Mouse (Mus musculus) forelimb bud, embryonic 11.5 days (tissue): ENCODE data around the gene Ppp2r3a.

Source experiments
- DNase-seq: peaks from one replicate; pipeline ENCODE4 v3.0.0-alpha.2; 2012; ENCODE audit warnings: low read depth, low spot score

Ppp2r3a gene

DNA sequence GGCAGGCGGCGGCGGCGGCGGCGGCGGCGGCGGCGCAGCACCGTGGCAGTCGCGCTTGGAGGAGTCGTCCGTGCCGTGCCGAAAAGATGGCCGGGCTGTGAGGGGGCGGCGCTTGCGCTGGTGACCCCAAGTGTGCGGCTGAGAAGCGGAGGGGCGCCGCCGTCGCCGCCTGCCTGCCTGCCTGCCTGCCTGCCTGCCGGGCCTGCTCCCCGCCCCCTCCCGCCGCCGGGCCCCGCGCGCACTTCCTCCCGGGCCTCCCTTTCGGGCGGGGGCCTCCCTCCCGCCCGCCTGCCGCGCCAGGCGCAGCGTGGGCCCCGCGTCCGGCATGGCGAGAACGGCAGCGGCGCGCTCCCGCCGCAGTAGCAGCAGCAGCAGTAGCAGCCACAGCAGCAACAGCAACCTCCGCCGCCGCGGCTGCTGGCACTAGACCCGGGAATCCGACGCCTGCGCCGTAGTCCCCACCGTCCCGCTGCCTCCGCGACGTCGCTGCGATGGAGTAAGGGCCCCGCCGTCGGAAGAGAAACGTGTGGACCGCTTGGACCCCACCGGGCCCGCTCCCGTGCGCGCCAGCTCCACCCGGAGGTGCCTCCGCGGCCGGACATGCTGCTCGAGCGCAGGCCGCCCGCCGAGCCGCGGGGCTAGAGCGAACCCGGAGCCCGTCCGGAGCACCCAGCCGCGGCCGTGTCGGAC, 177.1 kb downstream of the Ppp2r3a start:
- DNase-seq = peak; percentile 49

DNA sequence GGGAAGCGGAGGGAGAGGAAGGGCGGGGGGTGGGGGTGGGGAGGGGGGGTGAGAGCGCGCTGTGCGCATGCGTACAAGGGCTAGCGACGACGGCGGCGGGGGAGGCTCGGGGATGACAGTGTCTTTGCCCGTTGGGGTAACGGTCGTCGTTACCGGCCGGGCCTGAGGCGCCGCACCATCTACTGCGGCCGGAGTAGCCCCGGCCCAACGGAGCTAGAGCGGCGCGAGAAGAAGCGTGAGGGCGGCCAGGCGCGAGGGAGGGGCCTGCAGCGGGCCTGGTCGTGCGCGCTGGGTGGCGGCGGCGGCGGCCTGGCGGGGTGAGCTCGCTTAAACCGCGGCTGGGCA, 177.6 kb downstream of the Ppp2r3a start, which contains the start of gene Msl2:
Msl2 (plus strand) TSS at position 115 of the 345 bp plus-strand sequence.
- no peak for DNase-seq

DNA sequence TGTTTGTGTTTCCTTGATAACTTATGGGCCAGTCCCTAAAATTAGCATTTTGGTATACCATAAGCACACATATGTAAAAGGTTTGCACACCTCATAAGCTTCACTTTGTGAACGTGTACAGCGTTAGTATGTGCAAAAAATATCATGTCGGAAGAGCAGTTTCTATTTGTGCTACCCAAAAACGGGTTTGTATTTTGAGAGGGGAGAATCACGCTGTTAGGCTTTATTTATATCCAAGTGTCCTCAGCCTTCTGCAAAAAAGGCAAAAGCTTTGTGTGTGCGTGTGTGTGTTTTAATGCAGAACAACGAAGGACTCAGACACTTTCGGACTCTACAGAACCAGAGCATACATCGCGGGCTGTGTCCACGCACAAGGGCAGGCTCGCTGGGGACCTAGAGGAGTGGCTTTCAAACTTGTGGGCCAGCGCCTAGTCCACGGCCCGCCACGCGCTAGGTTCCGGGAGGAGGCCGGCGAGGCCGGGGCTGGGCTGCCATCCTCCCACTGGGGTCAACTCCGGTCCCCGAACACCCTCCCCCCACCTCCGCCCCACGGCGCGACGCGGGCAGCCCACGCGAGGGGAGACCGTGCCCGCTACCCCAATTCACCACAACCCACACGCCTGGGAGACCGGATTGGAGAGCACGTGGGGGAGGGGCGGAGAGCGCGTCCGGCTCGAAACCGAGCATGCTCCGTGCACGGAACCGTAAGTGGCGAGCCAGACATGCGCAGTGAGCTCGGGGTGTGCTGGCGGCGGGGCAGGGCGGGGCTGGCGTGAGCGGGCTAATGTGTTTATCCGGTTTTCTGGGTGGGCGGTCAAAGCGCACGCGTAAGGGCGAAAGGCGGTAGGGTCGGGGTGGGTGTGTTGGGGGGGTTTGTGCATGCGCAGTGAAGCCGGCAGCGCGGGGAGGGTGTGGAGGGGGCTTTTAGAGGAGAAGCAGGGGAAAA, 178.3 kb downstream of the Ppp2r3a start:
- peak; percentile 98 for DNase-seq

- DNase-seq = no peak
Observed at GRCm38 (mm10) chr9:101072506-101072905, 179.1 kb downstream of the Ppp2r3a start.

GRCm38 (mm10) chr9:101069781-101070180, 181.8 kb downstream of the Ppp2r3a start:
- DNase-seq = no peak

DNA sequence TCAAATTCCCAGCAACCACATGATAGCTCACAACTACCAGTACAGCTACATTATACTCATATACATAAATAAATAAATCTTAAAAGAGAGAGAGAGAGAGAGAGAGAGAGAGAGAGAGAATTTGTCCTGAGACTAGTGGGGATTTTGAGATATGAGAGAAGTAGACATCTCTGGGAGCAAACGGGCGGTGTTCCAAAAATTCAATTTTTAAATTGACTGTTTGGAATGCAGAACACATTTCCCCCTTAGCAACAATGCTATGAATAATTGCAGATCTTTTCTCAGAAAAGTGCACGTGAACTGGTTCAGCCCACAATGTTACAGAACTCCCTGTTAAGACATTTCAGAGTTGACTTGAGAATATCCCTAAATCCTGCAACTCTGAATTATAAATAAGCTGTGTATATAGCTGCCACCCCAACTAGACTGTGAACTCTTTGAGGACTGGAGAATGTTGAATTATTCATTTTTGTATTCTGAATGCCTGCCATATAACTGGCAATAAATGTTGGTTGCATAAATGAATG, 186.5 kb downstream of the Ppp2r3a start:
- DNase-seq = no peak

DNA sequence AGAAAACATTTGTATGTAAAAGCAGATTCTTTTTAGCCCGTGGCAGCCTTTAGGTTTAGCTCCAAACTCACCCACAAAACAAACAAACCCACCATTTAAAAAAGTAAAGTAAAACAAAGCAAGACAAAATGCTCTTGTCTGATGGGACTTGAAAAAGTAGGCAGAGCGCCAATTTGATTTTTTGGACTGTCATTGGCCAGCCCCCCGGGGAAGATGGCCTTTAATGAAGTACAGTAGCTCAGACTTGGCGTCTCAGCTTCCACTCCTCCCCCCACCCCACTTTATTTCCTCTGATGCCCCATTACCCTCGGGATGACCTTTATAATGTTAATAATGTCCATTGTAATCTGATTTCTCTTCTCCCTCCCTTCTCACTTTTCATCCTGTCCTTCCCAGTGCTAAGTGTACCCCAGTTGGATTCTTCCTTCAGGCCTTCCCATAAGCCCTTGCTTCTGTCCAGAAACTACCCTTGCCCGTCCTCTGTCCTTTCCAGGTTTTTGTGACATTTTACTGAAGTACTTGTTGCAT, 189.3 kb downstream of the Ppp2r3a start:
- no peak for DNase-seq

- no peak for DNase-seq
Observed at GRCm38 (mm10) chr9:101061035-101061434, 190.6 kb downstream of the Ppp2r3a start.

DNA sequence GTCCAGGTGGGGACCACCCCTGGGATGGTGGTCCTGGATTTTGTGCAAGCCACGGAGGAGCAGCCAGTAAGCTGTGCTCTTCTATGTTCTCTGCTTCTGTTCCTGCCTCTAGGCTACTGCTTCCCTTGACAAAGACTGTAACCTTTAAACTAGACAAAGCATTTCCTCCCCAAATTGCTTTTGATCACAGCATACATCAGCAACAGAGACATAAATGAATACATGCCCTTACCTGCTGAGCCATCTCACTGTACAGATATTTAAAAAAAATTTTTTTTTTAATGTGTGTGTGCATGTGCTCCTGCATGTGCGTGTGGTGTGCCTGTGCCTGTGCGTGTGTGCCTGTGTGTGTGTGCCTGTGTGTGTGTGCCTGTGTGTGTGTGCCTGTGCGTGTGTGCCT, 194.4 kb downstream of the Ppp2r3a start:
- DNase-seq = no peak
